Mouse (Mus musculus): ENCODE measurements around the gene Hspa12a.

DNA sequence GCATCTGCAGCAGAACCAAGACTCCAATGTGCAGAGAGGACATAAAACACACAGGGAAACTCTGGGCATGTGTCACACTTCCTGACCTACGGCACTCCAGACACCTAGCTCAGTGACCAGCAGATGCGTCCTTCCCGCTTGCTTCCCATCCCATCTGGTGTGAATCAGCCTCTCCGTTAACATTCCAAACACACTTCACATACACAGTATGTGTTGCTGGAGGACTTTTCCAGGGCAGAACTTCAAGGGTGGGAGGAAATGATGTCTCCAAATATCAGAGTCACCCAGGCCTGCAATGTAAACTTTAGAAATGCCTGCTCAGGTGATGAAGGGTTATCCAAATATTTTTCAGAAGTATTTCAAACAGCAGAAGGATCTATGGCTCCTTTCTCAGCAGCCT, 76.8 kb downstream of the Hspa12a start:
- TF ChIP-seq CTCF (IDR thresholded peaks at IDR 0.05; ENCODE audit: low read depth, low read length) (no peak), POLR2A (IDR thresholded peaks at IDR 0.05; ENCODE audit: extremely low read depth, insufficient read depth, low read length) (no peak)
